Mouse (Mus musculus): ENCODE measurements at regions not wholly inside any gene's neighbourhood (a gene's known extent, or its start where the extent isn't known, plus 50 kb on each side); places are given as distances from the start of the nearest gene placed in this dataset.
"Not testable (repeated sequence)": the region's sequence is repeated elsewhere in the genome, so short reads cannot be mapped to it uniquely, and the experiment has no call there.

DNA sequence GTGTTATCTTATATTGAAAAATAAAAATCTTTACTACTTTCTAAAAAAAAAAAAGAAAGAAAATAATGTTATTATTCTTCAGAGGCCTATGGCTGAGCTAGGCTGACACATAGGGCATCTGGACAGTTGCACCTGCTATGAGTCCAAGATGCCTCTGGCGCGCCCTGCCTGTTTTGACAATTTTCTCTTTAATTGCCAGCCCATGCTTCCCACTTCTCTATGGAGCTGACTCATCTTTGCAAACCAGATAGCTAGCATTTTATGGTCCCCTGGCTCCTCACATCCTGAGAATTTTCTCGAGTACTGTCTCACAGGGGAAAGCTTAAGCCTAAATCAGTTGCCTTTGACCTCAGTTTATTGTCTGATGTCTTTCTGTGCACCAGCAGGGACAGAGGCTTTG is 232.2 kb downstream of the Utp18 start:
- no peak for DNase-seq (ENCODE audit: low read depth, low spot score)

DNA sequence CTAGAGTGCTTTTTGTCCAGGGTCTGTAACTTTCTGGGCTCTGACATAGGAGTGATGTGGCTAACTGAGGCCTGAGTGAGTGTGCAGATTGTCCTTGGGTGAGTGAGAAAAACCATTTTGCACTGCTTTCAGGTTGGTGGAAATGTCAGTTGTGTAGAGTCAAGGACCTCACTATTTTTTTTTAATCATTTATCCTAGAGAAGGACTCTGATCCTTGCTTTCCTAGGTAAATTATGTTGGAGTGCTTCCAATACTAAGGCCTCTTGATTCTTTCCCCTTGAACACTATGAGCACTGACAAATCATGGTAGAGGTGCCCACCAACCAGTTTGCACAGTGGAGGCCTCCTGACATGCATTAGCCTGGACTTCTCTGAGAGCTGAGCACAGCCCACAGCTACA is 233.6 kb downstream of the Utp18 start:
- not testable (repeated sequence) for DNase-seq (ENCODE audit: low read depth, low spot score)

All from R1 (cell line).